Mouse (Mus musculus) kidney, postnatal 10 days (tissue): ENCODE data around the gene Vwa8.
A peak's percentile ranks its signal among the peaks of the same experiment; 100 is the strongest.
"Not testable (repeated sequence)": the region's sequence is repeated elsewhere in the genome, so short reads cannot be mapped to it uniquely, and the experiment has no call there.

Source experiments
- DNase-seq: peaks from one replicate; pipeline ENCODE4 v3.0.0; 2021; ENCODE audit warnings: mixed read lengths

Gene Vwa8

GRCm38 (mm10) chr14:78987543-78987942, 138.7 kb downstream of the Vwa8 start:
- no peak for DNase-seq

DNA sequence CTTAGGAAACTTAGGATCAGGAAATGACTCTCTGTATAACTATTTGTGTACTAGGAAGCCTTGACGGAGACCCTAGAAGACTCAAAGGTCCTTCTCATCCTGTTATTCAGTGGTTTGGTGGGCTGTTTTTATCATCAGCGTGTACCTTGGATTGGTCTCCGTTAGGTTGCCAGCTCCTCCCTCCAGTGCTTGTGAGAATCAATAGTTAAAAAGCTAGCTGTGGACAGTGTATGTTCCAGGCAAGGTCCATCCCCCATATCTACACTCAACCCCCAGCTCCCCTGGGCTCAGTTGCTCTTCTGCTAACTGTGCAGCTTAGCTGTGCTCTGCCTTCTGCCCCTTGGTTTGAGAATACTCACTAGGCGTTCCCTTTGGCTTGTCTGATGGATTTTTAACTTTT, 143.6 kb downstream of the Vwa8 start:
- DNase-seq: no peak

- no peak for DNase-seq
Measured at GRCm38 (mm10) chr14:78993515-78993914, 144.7 kb downstream of the Vwa8 start.

GRCm38 (mm10) chr14:78996359-78996758, 147.5 kb downstream of the Vwa8 start:
- DNase-seq: no peak

DNA sequence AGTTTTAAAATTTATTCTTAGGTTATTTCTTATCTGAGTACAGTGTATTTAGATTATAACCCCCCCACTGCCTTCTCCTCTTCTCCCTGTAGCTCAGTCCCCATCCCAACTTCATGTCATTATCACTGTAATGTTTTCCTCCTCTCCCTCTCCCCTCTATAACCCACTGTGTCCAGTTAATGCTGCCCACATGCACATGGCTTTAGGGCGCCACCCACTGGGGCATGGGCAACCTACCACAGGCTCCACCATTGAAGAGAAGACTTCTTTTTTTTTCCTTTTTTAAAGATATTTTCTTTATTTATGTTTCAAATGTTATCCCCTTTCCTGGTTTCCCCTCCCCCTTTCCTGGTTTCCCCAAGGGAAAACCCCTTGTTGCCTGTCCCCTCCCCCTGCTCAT, 154.7 kb downstream of the Vwa8 start:
- DNase-seq: peak; percentile 59

DNA sequence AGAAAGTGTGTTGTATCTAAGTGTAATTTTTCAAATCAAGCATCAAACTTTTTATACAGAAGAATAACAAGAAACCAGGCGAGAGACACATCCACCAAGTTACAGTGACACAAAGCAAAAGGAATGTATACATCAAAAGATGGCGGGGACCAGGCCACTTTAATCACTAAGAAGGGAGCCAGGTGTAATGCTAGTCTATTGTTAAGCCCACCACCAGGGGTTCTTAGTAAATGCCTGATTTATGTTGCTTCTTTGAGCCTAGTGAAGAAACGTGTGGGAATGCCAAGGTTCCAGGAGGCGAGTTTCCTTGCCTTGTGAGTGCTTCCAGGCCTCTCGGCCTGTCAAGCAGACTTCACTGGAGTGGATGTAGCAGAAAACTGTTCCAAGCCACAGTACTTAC, 168.9 kb downstream of the Vwa8 start:
- DNase-seq: not testable (repeated sequence)

DNA sequence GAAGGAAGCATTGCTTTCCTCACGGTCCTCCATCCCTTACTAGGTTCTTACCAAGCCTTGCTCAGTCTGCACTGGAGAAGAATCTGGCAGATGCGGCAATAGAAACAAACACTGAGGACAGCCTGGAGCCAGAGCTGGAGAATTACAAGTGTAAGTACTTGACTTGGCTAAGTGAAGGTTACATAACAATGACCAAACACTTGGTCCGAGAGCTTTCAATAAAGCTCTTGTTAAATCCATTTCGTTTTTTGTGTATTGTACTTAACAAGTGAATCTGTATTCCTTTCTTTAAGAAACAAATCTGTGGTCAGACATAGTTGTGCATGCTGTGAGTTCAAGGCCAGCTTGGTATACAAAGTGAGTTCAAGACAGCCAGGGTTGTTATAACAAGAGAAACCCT, 169.7 kb downstream of the Vwa8 start:
- DNase-seq: no peak

GRCm38 (mm10) chr14:79021725-79022124, 172.9 kb downstream of the Vwa8 start:
- no peak for DNase-seq

DNA sequence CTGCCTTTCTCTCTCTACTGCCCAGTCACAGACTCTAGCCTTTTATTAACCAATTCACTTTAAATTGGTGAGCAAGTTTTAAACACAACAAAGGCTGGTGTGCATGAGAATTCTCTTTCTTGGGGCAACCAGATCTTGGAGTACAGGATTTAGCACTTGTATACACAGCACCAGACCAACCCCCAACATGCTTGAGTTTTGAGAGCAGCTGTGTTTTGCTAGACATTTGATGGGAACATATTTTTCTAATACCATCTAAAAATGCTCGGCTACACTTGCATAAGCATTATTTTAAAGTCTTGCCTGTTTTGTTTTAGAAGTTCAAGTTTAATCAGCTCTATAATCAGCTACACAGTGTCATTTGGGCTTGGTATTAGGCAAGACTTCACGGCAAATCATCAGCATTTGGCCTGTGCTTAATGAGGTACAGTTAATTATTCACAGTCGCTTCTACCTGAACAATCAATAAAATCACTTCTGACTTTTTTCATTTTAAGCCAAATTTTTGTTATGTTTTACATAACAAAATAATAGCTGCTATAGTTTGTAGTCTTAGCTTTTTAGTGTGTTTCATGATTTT, 180.2 kb downstream of the Vwa8 start:
- DNase-seq: no peak

GRCm38 (mm10) chr14:79030715-79031114, 181.9 kb downstream of the Vwa8 start:
- peak; percentile 30 for DNase-seq

DNA sequence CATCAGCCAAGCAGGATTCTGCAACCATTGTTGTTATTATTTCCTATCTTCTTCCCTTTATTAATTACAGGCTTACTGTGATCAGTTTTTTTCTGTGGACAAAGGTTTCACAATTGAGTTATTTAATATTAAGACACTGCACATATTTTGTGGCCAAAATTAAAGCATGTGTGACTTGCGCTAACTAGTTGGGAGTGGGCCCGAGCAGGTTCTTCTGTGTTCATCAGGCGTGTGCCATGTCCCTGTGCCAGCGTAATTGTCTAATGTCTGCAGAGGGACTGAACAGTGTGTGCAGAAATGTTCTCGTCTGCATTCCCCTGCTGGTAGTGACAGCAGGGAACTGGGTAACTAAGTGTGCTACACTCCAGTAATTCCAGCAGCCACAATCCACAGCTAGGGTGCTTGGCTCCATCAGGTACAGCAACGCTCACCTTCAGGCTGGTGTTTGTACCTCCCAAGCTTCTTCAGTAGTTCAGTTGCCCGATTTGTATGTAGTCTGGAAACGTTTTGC, 182.4 kb downstream of the Vwa8 start:
- DNase-seq: no peak

DNA sequence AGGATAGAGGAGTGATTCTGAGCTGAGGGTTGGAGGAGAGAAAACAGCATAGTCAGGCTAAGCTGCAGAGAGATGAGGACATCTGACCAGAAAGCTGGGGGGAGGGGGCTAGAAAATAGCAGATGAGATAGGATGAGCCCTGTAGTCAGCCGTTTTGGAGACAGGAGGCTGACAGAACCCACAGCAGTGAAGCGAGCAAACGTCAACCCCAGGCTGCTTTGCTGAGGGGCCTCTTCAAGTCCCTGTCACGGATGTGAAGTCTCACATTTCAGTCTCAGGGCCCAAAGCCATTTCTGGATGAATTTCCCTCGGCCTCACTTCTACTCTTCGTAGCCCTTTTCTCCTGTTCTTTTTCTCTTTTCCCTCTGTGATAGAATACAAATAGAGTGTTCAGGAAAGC, 184.5 kb downstream of the Vwa8 start:
- no peak for DNase-seq

DNA sequence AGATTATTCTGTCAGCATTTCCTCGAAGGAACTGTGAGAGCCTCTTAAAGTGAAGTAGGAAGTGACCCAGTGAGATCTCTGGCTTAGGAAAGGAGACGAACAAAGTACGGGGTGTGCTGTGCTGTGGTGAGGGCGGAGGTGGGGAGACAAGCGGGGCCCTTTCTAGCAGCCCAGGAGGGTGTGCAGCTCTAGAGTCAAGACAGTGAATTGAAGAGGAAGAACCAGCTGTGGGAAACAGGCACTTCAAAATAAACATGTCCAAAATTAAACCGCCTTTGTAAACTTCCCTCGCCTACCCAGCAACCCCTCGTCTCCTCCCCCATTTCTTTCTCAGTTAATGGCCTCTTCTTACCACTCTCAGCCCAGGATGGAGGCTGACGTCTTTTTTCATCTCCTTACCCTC, 185.7 kb downstream of the Vwa8 start:
- no peak for DNase-seq

GRCm38 (mm10) chr14:79035575-79035974, 186.7 kb downstream of the Vwa8 start:
- no peak for DNase-seq

DNA sequence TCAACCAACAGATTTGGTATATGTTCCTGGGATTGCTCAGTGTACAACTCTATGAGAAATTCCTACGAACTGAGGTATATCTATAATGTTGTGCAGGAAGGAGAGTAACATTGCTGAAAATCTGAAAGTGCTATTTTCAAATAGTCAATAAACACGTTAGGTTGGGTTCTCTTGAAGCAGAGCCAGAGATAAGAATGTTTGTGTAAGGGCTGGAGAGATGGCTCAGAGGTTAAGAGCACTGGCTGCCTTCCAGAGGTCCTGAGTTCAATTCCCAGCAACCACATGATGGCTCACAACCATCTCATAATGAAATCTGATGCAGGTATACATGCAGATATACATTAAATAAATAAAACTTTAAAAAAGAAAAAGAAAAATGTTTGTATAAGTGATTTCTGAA, 198.3 kb downstream of the Vwa8 start:
- DNase-seq: no peak

DNA sequence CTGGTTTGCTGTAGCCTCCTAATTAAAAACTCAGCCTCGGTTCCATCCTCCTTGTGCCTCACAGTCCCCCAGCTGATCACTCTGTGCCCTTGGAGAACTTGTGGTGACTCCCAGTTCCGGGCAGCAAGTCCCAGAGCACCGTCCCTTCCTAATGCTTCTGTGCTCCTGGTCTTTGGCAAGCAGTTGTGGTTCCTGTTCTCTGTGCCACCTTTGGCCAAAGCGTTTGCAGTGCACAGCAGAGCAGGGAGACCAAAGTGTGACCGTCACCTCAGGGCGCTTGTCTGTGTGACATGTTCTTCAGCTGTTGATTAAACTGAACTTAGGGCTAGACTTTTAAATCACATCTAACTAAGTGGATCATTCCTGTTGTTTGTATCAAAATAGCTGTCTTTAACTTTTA, 199.1 kb downstream of the Vwa8 start:
- DNase-seq: no peak

DNA sequence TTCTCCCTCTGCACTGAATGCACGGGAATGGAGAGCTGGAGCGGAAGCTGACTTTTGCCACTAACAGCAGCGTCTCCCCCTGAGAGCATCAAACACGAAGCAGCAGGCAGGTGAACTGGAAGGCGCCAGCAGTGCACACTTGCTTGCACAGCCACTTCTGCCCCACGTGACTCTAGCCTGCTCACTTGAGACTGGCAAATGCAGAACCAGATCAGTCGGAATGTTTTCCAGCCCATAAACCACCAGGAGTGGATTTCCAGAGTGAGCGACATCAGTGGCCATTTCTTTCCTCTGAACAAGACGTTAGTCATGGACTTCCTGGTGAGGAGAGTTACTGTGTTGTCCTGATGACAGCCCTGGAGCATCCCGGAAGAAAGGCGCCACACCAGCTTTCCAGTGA, 200.7 kb downstream of the Vwa8 start:
- peak; percentile 27 for DNase-seq

- DNase-seq: no peak
Measured at GRCm38 (mm10) chr14:79065636-79066035, 216.8 kb downstream of the Vwa8 start.

DNA sequence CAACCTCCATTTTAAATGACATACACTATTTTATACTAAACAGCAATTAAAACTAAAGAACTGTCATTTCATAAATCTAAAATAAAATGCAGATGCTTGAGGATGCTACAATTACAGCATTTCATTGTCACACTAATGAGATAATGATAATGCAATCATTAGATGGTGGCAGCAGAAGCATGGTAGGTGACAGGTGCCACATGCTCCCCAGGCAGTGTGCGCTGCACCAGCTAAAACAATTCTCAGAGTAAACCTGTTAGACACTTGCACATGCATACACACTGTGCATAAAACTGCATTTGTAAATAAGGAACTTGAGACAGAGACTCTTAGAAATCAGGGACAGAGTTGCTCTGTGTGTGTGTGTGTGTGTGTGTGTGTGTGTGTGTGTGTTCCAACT, 220.7 kb downstream of the Vwa8 start:
- DNase-seq: no peak

DNA sequence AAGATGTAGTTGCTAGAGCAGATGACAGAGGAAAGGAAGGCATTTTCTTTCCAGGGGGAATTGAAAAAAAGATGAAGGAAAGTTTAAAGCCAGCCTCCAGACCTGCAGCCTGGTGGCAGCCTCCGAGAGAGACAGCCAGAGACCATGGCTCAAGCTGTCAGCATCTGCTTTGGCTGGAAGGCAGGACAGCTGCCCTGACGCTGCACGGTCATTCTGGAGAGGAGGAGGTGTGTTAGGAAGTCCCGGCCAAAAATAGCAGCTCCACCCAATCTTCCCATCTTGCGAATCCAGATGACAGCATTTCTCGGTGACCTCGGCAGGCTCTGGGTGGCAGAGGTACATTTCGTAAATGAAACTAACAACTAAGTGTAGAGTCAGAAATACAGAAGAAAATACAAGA, 225.9 kb downstream of the Vwa8 start:
- DNase-seq: no peak

GRCm38 (mm10) chr14:79076560-79077300, 227.9 kb downstream of the Vwa8 start:
- peak; percentile 40 for DNase-seq

- DNase-seq: no peak
Measured at GRCm38 (mm10) chr14:79083573-79083972, 234.7 kb downstream of the Vwa8 start.

DNA sequence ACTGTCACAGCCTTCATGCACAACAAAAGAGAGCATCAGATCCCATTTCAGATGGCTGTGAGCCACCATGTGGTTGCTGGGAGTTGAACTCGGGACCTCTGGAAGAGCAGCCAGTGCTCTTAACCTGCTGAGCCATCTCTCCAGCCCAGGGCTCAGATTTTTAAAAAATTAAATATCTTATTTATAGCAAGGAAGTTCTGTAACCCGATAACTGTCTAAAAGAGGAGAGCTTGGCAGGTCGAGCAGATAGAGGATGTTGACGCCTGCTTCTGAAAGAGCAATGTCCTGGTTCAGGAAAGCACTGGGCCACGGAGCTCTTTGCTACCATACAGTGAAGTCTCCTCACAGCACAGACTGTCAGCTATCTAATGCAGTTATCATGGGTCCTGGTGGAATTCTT, 237.2 kb downstream of the Vwa8 start:
- no peak for DNase-seq

GRCm38 (mm10) chr14:79089464-79089863, 240.6 kb downstream of the Vwa8 start:
- DNase-seq: peak; percentile 76

DNA sequence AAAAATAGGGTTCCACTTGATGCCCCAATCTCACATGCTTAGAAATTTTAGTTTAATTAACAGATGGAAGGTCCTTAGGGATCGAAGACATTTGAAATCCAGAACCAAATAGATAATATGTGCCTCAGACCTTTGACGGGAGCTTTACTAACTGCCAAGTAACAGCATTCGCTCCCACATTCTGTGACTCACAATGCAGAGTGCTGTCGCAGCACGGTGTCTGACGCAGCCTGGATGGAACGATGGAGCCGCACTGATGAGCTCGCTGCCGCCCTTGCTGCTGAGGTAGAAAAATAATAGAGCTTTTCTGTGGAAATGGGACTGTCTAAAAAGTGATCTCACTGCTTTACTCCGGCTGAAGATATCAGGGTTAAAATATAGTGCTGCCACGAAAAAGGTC, 248.3 kb downstream of the Vwa8 start:
- DNase-seq: no peak
